Mouse (Mus musculus) lung, adult 2 months (tissue): ENCODE data around the gene Napb.

Experiments used
- CTCF ChIP-seq: fragments of 200-500 bp; IDR thresholded peaks from 2 replicates; pipeline ENCODE4 v1.5.1; 2011; ENCODE audit warnings: mild to moderate bottlenecking, low read length, control low read depth; ENCODE audit not compliant: insufficient read depth
- POLR2A ChIP-seq: fragments of 200-500 bp; IDR thresholded peaks from 2 replicates; pipeline ENCODE4 v1.6.1; 2011; ENCODE audit warnings: low read depth, mild to moderate bottlenecking, control low read depth, low read length, borderline replicate concordance; ENCODE audit errors: extremely low read depth

GRCm38 (mm10) chr2:148706409-148707201, 25.7 kb downstream of the Napb start:
- TF ChIP-seq CTCF = 0 out of 2 replicates have a peak, but pooled peaks have one; percentile 2
- no peak for TF ChIP-seq POLR2A
